Mouse (Mus musculus) bone marrow, adult 2 months (tissue): ENCODE results near the gene Podxl.

ENCODE experiments used
- CTCF ChIP-seq: fragments of 200-500 bp; IDR thresholded peaks from 2 replicates; pipeline ENCODE4 v1.5.1; 2011; ENCODE audit warnings: low read length, control low read depth; ENCODE audit not compliant: control insufficient read depth, insufficient read depth
- POLR2A ChIP-seq: fragments of 200-500 bp; IDR thresholded peaks from 2 replicates; pipeline ENCODE4 v1.6.1; 2011; ENCODE audit warnings: low read depth, mild to moderate bottlenecking, control low read depth, low read length, borderline replicate concordance; ENCODE audit not compliant: control insufficient read depth

DNA sequence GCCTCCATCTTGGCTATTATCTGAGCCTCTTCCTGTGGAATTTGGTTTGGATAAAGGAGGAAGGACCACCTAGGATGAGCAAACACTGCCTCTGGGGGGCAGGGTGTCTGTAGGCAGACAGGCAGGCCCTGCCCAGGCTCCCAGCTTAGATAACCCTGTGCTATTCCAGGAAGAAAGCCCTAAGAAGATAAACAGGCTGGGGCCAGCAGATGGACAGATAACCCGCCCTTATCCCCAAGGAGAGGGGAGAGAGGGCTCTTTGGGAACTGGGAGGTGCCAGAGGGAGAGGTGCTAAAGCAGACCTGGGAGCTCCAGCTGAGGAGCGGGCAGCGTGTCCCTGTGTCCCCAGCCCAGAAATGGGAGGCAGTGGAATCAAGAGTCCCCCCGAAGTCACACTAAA, 23.9 kb upstream of the Podxl start:
- TF ChIP-seq CTCF (no peak), POLR2A (no peak)
